Comparison of ENCODE assay signal across 8 mouse cellular contexts in the genomic region with DNA sequence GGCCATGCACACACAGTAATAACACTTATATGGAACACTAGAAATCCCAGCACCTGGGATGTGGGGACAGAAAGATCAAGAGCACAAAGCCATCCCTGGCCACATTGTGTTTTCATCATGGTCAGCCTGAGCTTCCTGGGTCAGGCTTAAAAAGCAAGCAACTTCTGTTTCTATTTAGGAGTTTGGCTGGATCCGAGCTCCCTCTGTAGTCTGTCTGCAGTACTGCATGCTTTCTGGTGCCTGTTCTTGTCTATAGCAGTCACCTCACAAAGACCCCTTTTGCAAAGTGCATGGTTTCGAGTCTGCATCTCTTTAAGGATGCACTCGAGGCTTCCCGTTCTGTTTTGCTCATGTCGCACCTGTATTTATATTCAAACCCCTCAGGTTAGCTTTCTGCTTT.
A peak's percentile ranks its signal among the peaks of the same experiment; 100 is the strongest.
DNase-seq lines count a peak whose midpoint lies in the region.

No protein-coding gene starts in this region.

- DNase-seq in adrenal gland, postnatal 10 days = peak; percentile 17
- DNase-seq in adrenal gland, postnatal 4 days (ENCODE audit: low spot score in 2 of 2) = no peak
- peak; percentile 13 for DNase-seq in layer of hippocampus, adult 11-12 months (ENCODE audit: low spot score)
- no peak for DNase-seq in layer of hippocampus, postnatal 36 days
- DNase-seq in R1 (ENCODE audit: low read depth, low spot score) = peak; percentile 76
- DNase-seq in lung, postnatal 36 days = peak; percentile 37
- DNase-seq in ovary, postnatal 10 days (ENCODE audit: low spot score) = no peak
- no peak for DNase-seq in layer of hippocampus, postnatal 10 days (ENCODE audit: low spot score in 2 of 2)

Comparison
In these comparisons a context has a peak if more than half of its experiments do, and no peak if none do; other contexts are left out.
1. DNase-seq: peak in adrenal gland, postnatal 10 days (single experiment), layer of hippocampus, adult 11-12 months (single experiment), R1 (single experiment) and lung, postnatal 36 days (single experiment); none in adrenal gland, postnatal 4 days (0 of 2), layer of hippocampus, postnatal 36 days (0 of 2), ovary, postnatal 10 days (single experiment) and layer of hippocampus, postnatal 10 days (0 of 2).